Mouse (Mus musculus): ENCODE data around the gene Qser1. TPM values are rescaled to one million over a fixed set of nuclear protein-coding genes. Genes with fewer than 3 reads are reported as not detected.
A peak's percentile ranks its signal among the peaks of the same experiment; 100 is the strongest.
"Not testable (repeated sequence)": the region's sequence is repeated elsewhere in the genome, so short reads cannot be mapped to it uniquely, and the experiment has no call there.

Gene Qser1
- polyA plus RNA-seq, 1 experiment from 2014 or later: 9.3 TPM

DNA sequence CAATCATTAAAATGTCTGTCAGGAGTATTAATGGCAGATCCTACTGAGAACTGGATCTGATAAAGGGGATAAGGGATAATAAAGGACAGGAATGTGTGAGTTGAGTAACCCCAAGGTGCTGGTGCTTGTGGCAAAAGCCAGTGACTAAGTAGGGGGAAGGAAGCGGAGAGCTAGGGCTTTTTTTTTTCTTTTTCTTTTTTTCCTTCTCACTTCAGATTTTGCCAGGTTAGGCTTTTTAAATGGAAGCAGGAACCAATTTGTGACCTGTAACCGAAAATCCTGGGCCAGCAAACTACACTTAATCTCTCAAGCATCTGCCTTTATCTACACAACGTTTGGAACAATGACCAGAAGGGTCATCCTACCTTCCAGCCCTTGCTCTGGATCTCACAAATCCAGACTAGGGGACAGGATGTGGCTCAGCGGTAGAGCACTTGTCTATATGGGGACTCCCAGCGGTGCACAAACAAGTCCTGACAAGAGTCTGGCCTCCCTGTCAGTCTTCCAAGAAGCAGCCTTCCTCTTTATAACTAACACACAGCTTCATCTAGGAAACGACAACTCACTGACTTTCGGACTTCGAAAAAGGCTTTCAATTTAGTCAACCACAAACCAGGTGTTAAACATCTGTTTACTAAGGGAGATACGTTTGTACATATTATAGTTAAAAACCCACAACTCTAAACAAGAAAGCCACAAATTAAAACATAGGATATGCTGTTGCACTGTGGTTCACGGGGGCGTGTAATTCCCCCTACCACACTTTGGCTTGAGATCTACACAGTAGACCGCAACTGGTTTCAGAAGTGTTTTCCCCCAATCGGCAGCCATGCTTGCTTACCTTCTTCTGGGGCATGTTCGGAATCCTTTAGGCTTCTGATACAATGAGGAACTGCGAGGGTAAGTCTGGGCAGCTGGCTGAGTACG, 31.9 kb upstream of the Qser1 start:
- Histone ChIP-seq H3K4me1 (peaks cover 16% of the 10 kb centered on the region), H3K27me3 (ENCODE audit: low read depth, poor library complexity, severe bottlenecking) (peaks cover 44% of the 10 kb centered on the region), H3K36me3 (no peaks in the 10 kb centered on the region), H3K27ac (replicated peaks) (no peak overlapping the region), H3K4me3 (peak overlapping the region; percentile 65), H3K9me3 (replicated peaks) (no peaks in the 10 kb centered on the region)
- WGBS: 32% methylated on average over 16 of the region's 16 CpGs
- peak; percentile 13 for DNase-seq (ENCODE audit: low spot score)

DNA sequence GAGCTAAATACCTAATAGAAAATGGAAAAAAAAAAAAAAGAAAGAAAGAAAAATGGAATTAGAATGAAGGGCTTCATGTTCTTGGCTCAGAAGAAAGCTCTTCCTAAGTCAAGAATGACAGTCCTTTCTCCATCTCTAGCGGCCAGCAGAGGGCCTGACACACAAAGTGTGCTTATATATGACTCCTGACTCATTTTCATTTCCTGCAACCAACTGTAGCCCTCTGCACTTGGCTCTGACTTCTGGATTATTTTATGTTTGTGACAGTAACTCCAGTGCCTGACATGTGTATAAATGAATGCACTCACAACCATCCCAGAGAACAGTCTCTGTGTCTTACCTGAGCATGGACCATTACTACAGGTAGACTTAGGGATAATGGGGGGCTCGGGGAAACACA, 31.1 kb upstream of the Qser1 start:
- peak; percentile 24 for DNase-seq (ENCODE audit: low spot score)
- WGBS: 54% methylated on average over 2 of the region's 2 CpGs
- peaks cover 16% of the 10 kb centered on the region for H3K4me1 ChIP-seq

DNA sequence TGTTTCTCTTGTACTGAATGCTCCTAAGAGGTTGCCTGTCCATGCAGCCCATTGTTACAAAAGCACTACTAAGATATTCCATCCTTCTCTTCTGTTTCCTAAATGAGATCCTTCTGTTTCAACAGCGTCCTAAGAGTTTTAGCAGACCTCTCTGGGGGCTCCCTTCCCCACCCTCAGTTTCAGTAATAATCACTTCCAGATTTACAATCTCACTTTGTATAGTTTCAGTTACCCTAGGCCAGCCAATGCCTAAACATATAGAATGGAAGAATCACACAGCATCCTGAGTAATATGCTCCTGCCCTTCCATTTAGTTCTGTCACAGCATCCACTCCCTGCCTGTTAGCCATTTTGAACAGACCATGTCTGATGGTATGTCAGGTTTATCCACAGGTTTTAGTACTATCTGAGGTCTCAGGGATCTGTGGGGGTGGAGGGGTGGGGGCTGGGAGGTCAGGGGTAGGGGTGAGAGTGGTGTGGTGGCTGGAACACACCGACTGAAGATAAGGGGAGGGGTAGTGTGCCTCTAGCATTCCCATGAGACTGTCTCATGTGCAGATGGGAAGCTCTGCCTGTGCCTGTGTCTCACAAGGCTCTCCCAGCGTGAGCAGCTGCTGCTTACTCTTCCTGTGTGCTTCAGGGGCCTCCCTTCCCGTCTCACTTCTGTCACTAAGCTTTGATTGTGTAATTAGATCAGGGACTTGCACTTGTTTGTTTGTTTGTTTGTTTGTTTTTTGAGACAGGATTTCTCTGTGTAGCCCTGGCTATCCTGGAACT, 30.3 kb upstream of the Qser1 start:
- H3K4me3 ChIP-seq: no peak overlapping the region
- no peak overlapping the region for H3K27ac ChIP-seq (replicated peaks)
- H3K9me3 ChIP-seq (replicated peaks): no peaks in the 10 kb centered on the region
- peaks cover 16% of the 10 kb centered on the region for H3K4me1 ChIP-seq
- H3K36me3 ChIP-seq: no peaks in the 10 kb centered on the region
- H3K27me3 ChIP-seq (ENCODE audit: low read depth, poor library complexity, severe bottlenecking): peaks cover 42% of the 10 kb centered on the region
- no peak for DNase-seq (ENCODE audit: low spot score)
- 38% methylated on average over 4 of the region's 4 CpGs for WGBS

More for the DNA sequence above, 31.1 kb upstream of the Qser1 start:
- Histone ChIP-seq H3K36me3 (no peaks in the 10 kb centered on the region), H3K27ac (replicated peaks) (no peak overlapping the region), H3K27me3 (ENCODE audit: low read depth, poor library complexity, severe bottlenecking) (peaks cover 44% of the 10 kb centered on the region), H3K4me3 (no peak overlapping the region), H3K9me3 (replicated peaks) (no peaks in the 10 kb centered on the region)

DNA sequence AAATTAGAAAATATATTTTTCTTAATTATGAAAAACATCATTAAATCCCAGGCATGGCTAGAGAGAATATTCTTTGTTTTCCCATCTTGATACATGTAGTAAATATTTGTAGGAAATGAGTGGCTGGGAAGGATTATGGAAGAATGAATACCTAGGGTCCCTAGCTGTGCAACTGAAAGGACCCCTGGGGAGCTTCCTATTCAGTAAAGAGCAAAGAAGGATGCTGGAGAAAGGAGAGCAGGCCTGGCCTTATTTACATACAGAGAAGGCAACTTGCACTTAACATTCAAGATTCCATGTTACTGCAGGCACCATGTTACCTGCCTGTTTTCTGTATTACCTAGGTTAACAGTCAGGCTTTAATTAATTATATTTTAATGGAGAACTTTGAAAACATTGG, 26.0 kb upstream of the Qser1 start:
- H3K27ac ChIP-seq (replicated peaks): no peak overlapping the region
- no peaks in the 10 kb centered on the region for H3K9me3 ChIP-seq (replicated peaks)
- 0 out of 2 replicates have a peak, but pooled peaks cover 3% of the 10 kb centered on the region for H3K4me1 ChIP-seq
- H3K4me3 ChIP-seq: no peak overlapping the region
- no peak for DNase-seq (ENCODE audit: low spot score)
- no peaks in the 10 kb centered on the region for H3K27me3 ChIP-seq (ENCODE audit: low read depth, poor library complexity, severe bottlenecking)
- H3K36me3 ChIP-seq: no peaks in the 10 kb centered on the region

DNA sequence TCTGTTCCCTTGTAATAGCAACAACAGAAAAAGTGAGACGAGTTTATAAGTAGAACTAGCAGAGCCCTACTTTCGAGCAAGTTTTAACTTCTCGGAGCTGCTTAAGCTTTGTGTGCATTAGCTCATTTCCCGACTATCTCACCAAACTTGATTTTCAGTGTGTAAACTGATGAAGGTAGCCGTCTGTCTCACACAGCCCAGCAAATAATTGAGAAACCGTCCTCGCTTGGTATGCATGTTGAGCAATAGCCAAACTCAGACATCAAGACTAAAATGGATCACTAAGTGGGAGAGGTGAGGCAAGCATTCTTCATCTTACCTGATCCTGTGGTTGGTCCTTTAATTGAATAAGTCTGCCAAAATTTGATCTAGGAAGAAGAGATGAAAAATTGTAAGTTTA, 25.2 kb upstream of the Qser1 start:
- no peaks in the 10 kb centered on the region for H3K36me3 ChIP-seq
- DNase-seq (ENCODE audit: low spot score): no peak
- no peak overlapping the region for H3K27ac ChIP-seq (replicated peaks)
- no peaks in the 10 kb centered on the region for H3K4me1 ChIP-seq
- H3K27me3 ChIP-seq (ENCODE audit: low read depth, poor library complexity, severe bottlenecking): no peaks in the 10 kb centered on the region
- no peak overlapping the region for H3K4me3 ChIP-seq
- WGBS: 87% methylated on average over 7 of the region's 7 CpGs
- no peaks in the 10 kb centered on the region for H3K9me3 ChIP-seq (replicated peaks)

DNA sequence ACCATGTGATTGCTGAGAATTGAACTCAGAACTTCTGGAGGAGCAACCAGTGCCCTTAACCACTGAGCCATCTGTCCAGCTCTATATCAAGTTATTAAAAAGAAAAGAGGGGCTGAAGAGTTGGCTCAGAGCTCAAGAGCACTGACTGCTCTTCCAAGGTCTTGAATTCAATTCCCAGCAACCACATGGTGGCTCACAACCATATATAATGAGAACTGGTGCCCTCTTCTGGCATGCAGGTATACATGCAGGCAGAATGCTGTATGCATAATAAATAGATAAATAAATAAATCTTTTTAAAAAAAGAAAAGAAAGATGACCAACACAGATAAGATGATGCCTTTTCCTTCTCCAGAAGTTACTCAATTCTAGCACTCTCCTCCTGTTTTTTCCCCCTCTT, 24.4 kb upstream of the Qser1 start:
- H3K9me3 ChIP-seq (replicated peaks): no peaks in the 10 kb centered on the region
- no peaks in the 10 kb centered on the region for H3K36me3 ChIP-seq
- no peaks in the 10 kb centered on the region for H3K27me3 ChIP-seq (ENCODE audit: low read depth, poor library complexity, severe bottlenecking)
- no peak overlapping the region for H3K4me3 ChIP-seq
- H3K27ac ChIP-seq (replicated peaks): no peak overlapping the region
- no peaks in the 10 kb centered on the region for H3K4me1 ChIP-seq
- DNase-seq (ENCODE audit: low spot score): no peak

DNA sequence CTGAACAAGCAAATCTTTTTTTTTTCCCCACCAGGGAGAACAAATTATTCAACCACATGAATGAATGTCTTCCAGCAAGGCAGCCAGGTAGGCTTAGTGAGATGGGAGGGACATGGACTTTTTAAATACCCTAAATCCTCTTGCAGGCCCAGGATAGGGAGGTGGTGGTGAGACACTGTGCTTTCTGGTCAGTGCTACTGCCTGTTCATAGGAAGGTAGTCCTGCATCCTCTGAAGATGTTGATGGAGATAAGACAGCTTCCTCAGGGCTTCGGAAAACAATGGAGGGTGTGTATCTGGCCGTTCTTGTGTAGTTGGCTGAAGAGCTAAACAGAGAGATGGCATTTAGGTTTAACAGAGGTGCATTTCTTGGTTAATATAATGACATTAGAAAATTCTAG, 15.9 kb upstream of the Qser1 start:
- WGBS: 92% methylated on average over 2 of the region's 2 CpGs
- no peak overlapping the region for H3K27ac ChIP-seq (replicated peaks)
- H3K4me3 ChIP-seq: no peak overlapping the region
- no peaks in the 10 kb centered on the region for H3K9me3 ChIP-seq (replicated peaks)
- H3K36me3 ChIP-seq: no peaks in the 10 kb centered on the region
- H3K27me3 ChIP-seq (ENCODE audit: low read depth, poor library complexity, severe bottlenecking): no peaks in the 10 kb centered on the region
- no peaks in the 10 kb centered on the region for H3K4me1 ChIP-seq
- no peak for DNase-seq (ENCODE audit: low spot score)

DNA sequence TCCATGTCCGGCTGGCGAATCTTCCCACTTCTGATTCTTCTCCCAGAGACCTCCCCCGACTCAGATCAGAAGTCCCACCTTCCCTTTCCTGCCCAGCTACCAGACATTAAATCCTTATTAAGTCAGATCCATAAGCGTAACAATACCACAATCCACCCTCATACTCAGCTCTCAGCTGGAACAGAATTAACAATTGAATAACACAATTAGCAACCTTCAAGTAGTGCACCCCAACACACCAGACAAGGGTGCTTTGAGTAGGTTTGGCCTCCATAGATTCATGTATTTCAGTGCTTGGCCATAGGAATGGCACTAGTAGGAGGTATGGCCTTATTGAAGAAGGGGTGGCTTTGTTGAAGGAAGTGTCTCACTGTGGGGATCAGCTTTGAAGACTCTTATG, 9.6 kb upstream of the Qser1 start:
- Histone ChIP-seq H3K27me3 (ENCODE audit: low read depth, poor library complexity, severe bottlenecking) (no peaks in the 10 kb centered on the region), H3K9me3 (replicated peaks) (no peaks in the 10 kb centered on the region), H3K27ac (replicated peaks) (no peak overlapping the region), H3K36me3 (no peaks in the 10 kb centered on the region), H3K4me3 (no peak overlapping the region), H3K4me1 (no peaks in the 10 kb centered on the region)
- no peak for DNase-seq (ENCODE audit: low spot score)
- WGBS: 87% methylated on average over 4 of the region's 4 CpGs

DNA sequence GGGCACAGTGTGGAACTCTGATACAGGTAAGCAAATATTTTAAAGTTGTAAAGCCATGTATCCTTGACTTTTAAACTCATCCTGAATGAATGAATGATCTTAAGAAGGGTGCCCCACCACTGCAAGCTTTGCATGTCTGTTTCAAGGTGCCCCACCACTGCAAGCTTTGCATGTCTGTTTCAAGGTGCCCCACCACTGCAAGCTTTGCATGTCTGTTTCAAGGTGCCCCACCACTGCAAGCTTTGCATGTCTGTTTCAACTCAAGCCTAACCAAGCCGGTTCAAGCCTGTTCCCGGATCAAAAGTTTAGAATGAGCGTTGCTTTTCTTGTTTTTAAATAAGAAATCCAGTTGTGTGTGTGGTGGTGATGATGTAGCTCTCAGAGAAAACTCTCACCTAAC, 2.2 kb upstream of the Qser1 start:
- not testable (repeated sequence) for H3K27ac ChIP-seq (replicated peaks); H3K4me3 ChIP-seq; DNase-seq (ENCODE audit: low spot score); H3K36me3 ChIP-seq; H3K9me3 ChIP-seq (replicated peaks); H3K27me3 ChIP-seq (ENCODE audit: low read depth, poor library complexity, severe bottlenecking)
- peaks cover 38% of the 10 kb centered on the region for H3K4me1 ChIP-seq
- 92% methylated on average over 3 of the region's 3 CpGs for WGBS

DNA sequence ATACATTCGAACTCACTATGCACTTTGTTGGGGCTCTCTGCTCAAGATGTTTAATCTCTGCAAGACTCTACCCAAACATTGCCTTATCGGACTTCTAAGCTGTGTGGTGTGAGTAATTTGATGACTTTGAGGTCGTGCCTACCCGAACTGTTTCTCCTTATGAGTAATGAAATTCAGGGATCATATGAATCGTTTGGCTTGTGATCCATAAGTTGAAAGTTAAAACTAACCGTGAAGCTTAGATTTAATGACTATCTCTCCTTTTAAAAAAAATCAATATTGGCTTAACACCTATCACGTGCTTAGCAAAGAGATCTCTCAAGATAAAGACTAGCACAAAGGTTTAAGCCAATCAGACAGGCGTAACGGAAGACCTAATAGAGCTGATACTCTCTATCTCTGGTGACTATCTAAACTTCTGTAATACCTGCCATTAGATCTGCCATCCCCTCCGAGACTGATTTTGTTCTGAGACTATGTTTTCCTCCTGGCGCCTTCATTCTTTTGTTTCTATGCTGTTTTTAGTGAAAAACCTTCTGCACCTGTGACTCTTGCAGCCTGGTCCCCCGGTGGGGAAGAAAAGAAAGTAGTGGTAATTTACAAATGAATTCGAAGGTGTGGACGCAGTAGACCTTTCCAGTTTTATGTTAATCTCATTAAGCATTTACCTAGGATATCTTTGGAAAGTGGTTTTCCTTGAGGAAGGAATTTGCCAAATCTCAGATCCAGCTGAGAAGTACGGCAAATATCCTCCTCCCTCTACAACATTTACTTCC, 1.2 kb upstream of the Qser1 start:
- Histone ChIP-seq H3K27me3 (ENCODE audit: low read depth, poor library complexity, severe bottlenecking) (no peaks in the 10 kb centered on the region), H3K9me3 (replicated peaks) (no peaks in the 10 kb centered on the region), H3K4me1 (peaks cover 47% of the 10 kb centered on the region), H3K4me3 (peak overlapping the region; percentile 98), H3K27ac (replicated peaks) (peak overlapping the region; percentile 100), H3K36me3 (no peaks in the 10 kb centered on the region)
- no peak for DNase-seq (ENCODE audit: low spot score)
- 3% methylated on average over 15 of the region's 15 CpGs for WGBS

DNA sequence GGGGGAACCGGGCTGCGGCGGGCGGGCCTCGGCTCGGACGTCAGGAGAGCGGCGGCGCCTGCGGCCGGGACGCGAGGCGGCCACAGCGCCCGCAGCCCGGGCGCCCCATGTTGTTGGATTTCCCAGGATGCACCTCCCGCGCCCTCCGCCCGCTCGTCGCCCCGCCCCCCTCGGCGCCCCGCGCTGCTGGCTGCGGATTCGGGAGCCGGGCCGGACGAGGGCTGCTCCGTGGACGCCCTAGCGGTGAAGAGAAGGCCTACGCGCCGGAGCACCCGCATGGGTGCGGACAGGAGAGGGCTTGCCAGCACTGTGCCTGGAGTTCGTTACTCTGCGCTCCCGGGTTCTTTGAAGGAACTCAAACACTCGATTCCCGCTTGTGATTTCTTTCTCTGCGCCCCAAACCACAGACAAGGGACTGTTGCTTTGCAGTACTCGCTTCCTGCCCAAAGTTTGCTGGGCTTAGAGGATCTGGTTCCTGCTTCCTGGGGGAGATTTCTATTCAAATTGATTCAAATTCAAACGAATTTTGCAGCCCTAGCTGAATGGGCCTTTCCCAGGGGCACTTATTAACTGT, 393 bp upstream of the Qser1 start:
- WGBS: under 1% methylated on average over 46 of the region's 51 CpGs
- DNase-seq (ENCODE audit: low spot score): peak; percentile 94
- H3K9me3 ChIP-seq (replicated peaks): no peaks in the 10 kb centered on the region
- peaks cover 47% of the 10 kb centered on the region for H3K4me1 ChIP-seq
- H3K4me3 ChIP-seq: peak overlapping the region; percentile 98
- H3K27ac ChIP-seq (replicated peaks): peak overlapping the region; percentile 100
- H3K27me3 ChIP-seq (ENCODE audit: low read depth, poor library complexity, severe bottlenecking): no peaks in the 10 kb centered on the region
- no peaks in the 10 kb centered on the region for H3K36me3 ChIP-seq

DNA sequence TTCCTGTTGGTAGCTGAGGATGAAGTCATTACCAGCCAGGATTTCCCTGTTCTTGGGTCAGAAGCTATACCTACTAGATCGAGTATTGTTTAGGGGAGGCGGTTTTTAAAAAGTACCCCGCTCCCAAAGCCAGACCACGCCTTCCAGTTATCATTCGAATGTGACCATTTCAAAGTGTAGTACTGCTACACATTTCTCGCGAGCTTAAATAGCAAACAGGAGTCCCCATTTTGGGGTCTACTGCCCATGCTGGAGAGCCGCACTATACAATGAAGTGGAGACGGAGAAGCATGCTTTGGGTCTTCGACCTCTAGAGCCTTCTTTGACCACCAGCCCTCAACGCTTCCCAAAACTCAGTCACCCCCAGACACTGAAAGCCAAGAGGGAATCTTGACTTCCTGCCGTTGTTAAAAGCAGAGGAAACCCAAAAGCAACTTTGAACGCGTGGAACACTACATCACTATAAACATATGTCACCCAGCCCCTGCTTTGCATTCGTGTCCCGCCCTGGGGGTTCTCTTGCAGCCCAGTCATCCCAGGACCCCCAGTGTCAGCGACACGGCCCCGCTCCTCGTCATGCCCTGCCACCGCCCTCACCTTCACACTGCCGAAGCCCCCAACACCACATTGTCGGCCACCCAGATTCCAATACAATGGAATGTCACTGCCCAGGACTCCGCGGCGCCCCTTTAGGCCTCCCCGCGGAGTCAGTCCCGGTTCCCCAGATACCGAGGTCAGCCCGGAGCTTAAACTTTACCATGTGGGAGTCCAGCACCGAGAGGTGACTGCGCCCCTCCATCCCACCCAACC, 794 bp downstream of the Qser1 start:
- Histone ChIP-seq H3K27me3 (ENCODE audit: low read depth, poor library complexity, severe bottlenecking) (no peaks in the 10 kb centered on the region), H3K4me1 (peaks cover 47% of the 10 kb centered on the region), H3K9me3 (replicated peaks) (no peaks in the 10 kb centered on the region), H3K36me3 (no peaks in the 10 kb centered on the region), H3K27ac (replicated peaks) (peak overlapping the region; percentile 100), H3K4me3 (peak overlapping the region; percentile 98)
- peak; percentile 64 for DNase-seq (ENCODE audit: low spot score)
- WGBS: under 1% methylated on average over 33 of the region's 33 CpGs

All from midbrain, embryonic 10.5 days (tissue).